Mouse (Mus musculus) liver, embryonic 11.5 days (tissue): Measurements from ENCODE around the gene Olfr643. TPM values are rescaled to one million over a fixed set of nuclear protein-coding genes. Genes with fewer than 3 reads are reported as not detected.
"Not testable (repeated sequence)": the region's sequence is repeated elsewhere in the genome, so short reads cannot be mapped to it uniquely, and the experiment has no call there.

Experiments
- ATAC-seq: fragments of 200-750 bp; cut with Nextera tagmentation; replicated peaks from 2 replicates; pipeline ENCODE4 v1.8.0; 2017; ENCODE audit warnings: moderate number of reproducible peaks, mild to moderate bottlenecking, moderate TSS enrichment, moderate library complexity; ENCODE audit not compliant: low FRiP score
- DNase-seq: peaks from one replicate; pipeline ENCODE4 v3.0.0-alpha.2; 2017; ENCODE audit warnings: low spot score
- H3K27ac ChIP-seq: fragments of 300-500 bp; sonication (generic); 2 replicates; pipeline ENCODE4 v1.5.1; 2014; ENCODE audit warnings: mild to moderate bottlenecking, low read depth, low read length, control low read depth
- H3K27me3 ChIP-seq: fragments of 300-500 bp; sonication (generic); replicated peaks from 2 replicates; pipeline ENCODE4 v1.6.1; 2014; ENCODE audit warnings: low read length, mixed read lengths; ENCODE audit not compliant: control insufficient read depth, insufficient read depth
- H3K36me3 ChIP-seq: fragments of 300-500 bp; sonication (generic); 2 replicates; pipeline ENCODE4 v1.6.1; 2014; ENCODE audit warnings: mild to moderate bottlenecking, low read length, moderate library complexity, mixed read lengths; ENCODE audit not compliant: control insufficient read depth, insufficient read depth
- H3K4me1 ChIP-seq: fragments of 300-500 bp; sonication (generic); replicated peaks from 2 replicates; pipeline ENCODE4 v1.6.1; 2014; ENCODE audit warnings: low read length, mixed read lengths; ENCODE audit not compliant: control insufficient read depth, insufficient read depth
- H3K4me2 ChIP-seq: fragments of 300-500 bp; sonication (generic); 2 replicates; pipeline ENCODE4 v1.6.1; 2014; ENCODE audit warnings: mild to moderate bottlenecking, control low read depth, moderate library complexity
- H3K4me3 ChIP-seq: fragments of 300-500 bp; sonication (generic); 2 replicates; pipeline ENCODE4 v1.5.1; 2014; ENCODE audit warnings: low read depth, low read length, control low read depth
- H3K9ac ChIP-seq: fragments of 300-500 bp; sonication (generic); 2 replicates; pipeline ENCODE4 v1.6.1; 2014; ENCODE audit warnings: low read depth, low read length, control low read depth
- H3K9me3 ChIP-seq: fragments of 300-500 bp; sonication (generic); 2 replicates; pipeline ENCODE4 v1.6.1; 2016; ENCODE audit warnings: low read length, inconsistent platforms, mixed read lengths; ENCODE audit not compliant: control insufficient read depth
- WGBS: fragments of 180-500 bp; shearing (Covaris S2); extraction: QIAGEN DNeasy Blood & Tissue Kit; methylation state at CpG from one replicate; pipeline ENCODE4 v1.1.7; 2014; 5-methylcytosine and 5-hydroxymethylcytosine counted together
- polyA plus RNA-seq: library from polyadenylated mRNA; unstranded; fragments of >200 nt; fragmentation: Nextera tagmentation; extraction: Ambion mirVana; gene quantifications from 2 replicates; pipeline ENCODE4 v1.2.1, GENCODE M21; 2014

Gene Olfr643
- polyA plus RNA-seq, 1 experiment from 2014 or later: not detected

GRCm38 (mm10) chr7:103970852-103971251 is 166.4 kb downstream of the Olfr643 start, which contains the start of gene Olfr635:
TSS of gene Olfr635 (plus strand) at chr7:103971152.
- no peak for DNase-seq
- H3K27ac ChIP-seq: no peak within 1 kb of the TSS
- no peak within 1 kb of the TSS for H3K9ac ChIP-seq
- H3K4me3 ChIP-seq: no peak within 1 kb of the TSS
- no peak within 1 kb of the TSS for H3K4me2 ChIP-seq
- WGBS: 71% methylated on average over 1 of the region's 1 CpGs
- H3K9me3 ChIP-seq: no peaks in the 10 kb centered on the region
- no peaks in the 10 kb centered on the region for H3K36me3 ChIP-seq
- no peaks in the 10 kb centered on the region for H3K4me1 ChIP-seq
- H3K27me3 ChIP-seq: no peaks in the 10 kb centered on the region
- no peak for ATAC-seq

DNA sequence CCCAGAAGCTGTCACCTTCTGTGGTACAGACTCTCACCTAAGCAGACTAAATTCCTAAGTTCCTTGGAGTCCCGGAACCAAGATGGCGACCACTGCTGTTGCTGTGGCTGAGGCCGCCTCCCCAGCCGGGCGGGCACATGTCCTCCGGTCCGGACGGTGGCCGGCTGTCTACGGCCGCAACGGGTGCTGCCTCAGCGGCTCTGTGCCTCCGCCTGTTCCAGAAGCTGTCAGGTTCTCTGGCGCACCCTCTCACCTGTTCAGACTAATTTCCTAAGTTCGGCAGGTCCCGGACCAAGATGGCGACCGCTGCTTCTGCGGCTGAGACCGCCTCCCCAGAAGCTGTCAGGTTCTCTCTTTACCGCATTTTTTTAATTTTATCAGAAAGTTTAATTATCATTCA is 170.3 kb downstream of the Olfr643 start:
- H3K4me3 ChIP-seq, DNase-seq, H3K9ac ChIP-seq, H3K27ac ChIP-seq, ATAC-seq, H3K4me1 ChIP-seq, H3K4me2 ChIP-seq, H3K27me3 ChIP-seq, H3K36me3 ChIP-seq, H3K9me3 ChIP-seq: not testable (repeated sequence)
- 92% methylated on average over 22 of the region's 22 CpGs for WGBS

Other genes starting within 250 kb of the Olfr643 start
- not detected in 2 replicates for gene Olfr64, start 242.9 kb downstream of the Olfr643 start, polyA plus RNA-seq
- not detected in 2 replicates for gene Olfr65, start 233.9 kb downstream of the Olfr643 start, polyA plus RNA-seq
- gene Olfr631, start 208.6 kb downstream of the Olfr643 start, polyA plus RNA-seq: not detected in 2 replicates
- gene Olfr632, start 203.1 kb downstream of the Olfr643 start, polyA plus RNA-seq: 0.12 TPM in 1 of 2 replicates, not detected in the other
- not detected in 2 replicates for gene Olfr633, start 193.0 kb downstream of the Olfr643 start, polyA plus RNA-seq
- not detected in 2 replicates for gene Olfr635, start 166.3 kb downstream of the Olfr643 start, polyA plus RNA-seq
- gene Olfr638, start 138.7 kb downstream of the Olfr643 start, polyA plus RNA-seq: not detected in 2 replicates
- gene Olfr639, start 120.1 kb downstream of the Olfr643 start, polyA plus RNA-seq: not detected in 2 replicates
- gene Olfr640, start 111.8 kb downstream of the Olfr643 start, polyA plus RNA-seq: not detected in 2 replicates
- gene Olfr641, start 102.0 kb downstream of the Olfr643 start, polyA plus RNA-seq: not detected in 2 replicates
- gene Olfr642, start 84.7 kb downstream of the Olfr643 start, polyA plus RNA-seq: not detected in 2 replicates
- not detected in 2 replicates for gene 4930516K23Rik, start 76.0 kb downstream of the Olfr643 start, polyA plus RNA-seq
- gene Olfr644, start 65.5 kb downstream of the Olfr643 start, polyA plus RNA-seq: not detected in 2 replicates
- gene Olfr645, start 51.9 kb downstream of the Olfr643 start, polyA plus RNA-seq: not detected in 2 replicates
- not detected in 2 replicates for gene Olfr646, start 32.5 kb downstream of the Olfr643 start, polyA plus RNA-seq
- not detected in 2 replicates for gene Ubqln5, start 7.6 kb downstream of the Olfr643 start, polyA plus RNA-seq
- not detected in 2 replicates for gene Ubqln3, start 5.9 kb upstream of the Olfr643 start, polyA plus RNA-seq
- gene Ubqlnl, start 13.2 kb upstream of the Olfr643 start, polyA plus RNA-seq: not detected in 2 replicates
- gene Olfm5, start 27.4 kb upstream of the Olfr643 start, polyA plus RNA-seq: not detected in 2 replicates
- 0.08 and 0.19 TPM in 2 replicates for gene Olfr648, start 46.0 kb upstream of the Olfr643 start, polyA plus RNA-seq
- gene Olfr649, start 58.6 kb upstream of the Olfr643 start, polyA plus RNA-seq: not detected in 2 replicates
- gene Trim6, start 81.4 kb upstream of the Olfr643 start, polyA plus RNA-seq: 3.6 and 4.2 TPM in 2 replicates
- 1.4 and 2.1 TPM in 2 replicates for gene Trim34a, start 107.1 kb upstream of the Olfr643 start, polyA plus RNA-seq
- 0.47 and 0.52 TPM in 2 replicates for gene Trim5, start 150.7 kb upstream of the Olfr643 start, polyA plus RNA-seq
- 3.8 and 5.7 TPM in 2 replicates for gene Trim12a, start 178.1 kb upstream of the Olfr643 start, polyA plus RNA-seq
- 0.15 TPM in 1 of 2 replicates, not detected in the other for gene Trim34b, start 192.1 kb upstream of the Olfr643 start, polyA plus RNA-seq
- gene Trim12c, start 216.0 kb upstream of the Olfr643 start, polyA plus RNA-seq: 1.2 TPM in 2 replicates
- gene Trim30b, start 232.5 kb upstream of the Olfr643 start, polyA plus RNA-seq: 0.06 and 0.08 TPM in 2 replicates